Mouse (Mus musculus): ENCODE measurements around the gene Arhgap4. TPM values are rescaled to one million over a fixed set of nuclear protein-coding genes. Genes with fewer than 3 reads are reported as not detected.

Gene Arhgap4
- total RNA-seq, 2 experiments from 2014 or later = 0.59 to 0.89 TPM

GRCm38 (mm10) chrX:73948647-73949046, 27.0 kb upstream of the Arhgap4 start:
- no peak overlapping the region for H3K4me3 ChIP-seq
- no peak overlapping the region for H3K27ac ChIP-seq
- TF ChIP-seq CTCF (IDR thresholded peaks at IDR 0.05) = peak; percentile 79
- peak; percentile 45 for DNase-seq
- intact Hi-C loops (cut with DNase I) = loop anchor here (5.0 kb wide), 1 partner anchor 151 kb away; no protein-coding TSS in a partner anchor

GRCm38 (mm10) chrX:73946896-73947295, 25.2 kb upstream of the Arhgap4 start:
- no peak for TF ChIP-seq CTCF (IDR thresholded peaks at IDR 0.05)
- Histone ChIP-seq H3K4me3 (no peak overlapping the region), H3K27ac (no peak overlapping the region)
- no peak for DNase-seq
- intact Hi-C loops (cut with DNase I) = loop anchor here (5.0 kb wide), 1 partner anchor 150 kb away; no protein-coding TSS in a partner anchor

GRCm38 (mm10) chrX:73942294-73942693, 20.6 kb upstream of the Arhgap4 start:
- no peak overlapping the region for H3K27ac ChIP-seq
- no peak overlapping the region for H3K4me3 ChIP-seq
- DNase-seq = no peak
- intact Hi-C loops (cut with DNase I) = no loop called here
- TF ChIP-seq CTCF (IDR thresholded peaks at IDR 0.05) = no peak

- TF ChIP-seq CTCF (IDR thresholded peaks at IDR 0.05) = no peak
- no peak overlapping the region for H3K27ac ChIP-seq
Measured at GRCm38 (mm10) chrX:73941860-73942259, 20.2 kb upstream of the Arhgap4 start.

GRCm38 (mm10) chrX:73931871-73932270, 10.2 kb upstream of the Arhgap4 start:
- DNase-seq = no peak
- intact Hi-C loops (cut with DNase I) = no loop called here

More at GRCm38 (mm10) chrX:73941860-73942259, 20.2 kb upstream of the Arhgap4 start:
- no peak for DNase-seq
- intact Hi-C loops (cut with DNase I) = no loop called here
- no peak overlapping the region for H3K4me3 ChIP-seq

GRCm38 (mm10) chrX:73930402-73931062, 8.9 kb upstream of the Arhgap4 start, which contains the start of gene Renbp:
TSS of gene Renbp (minus strand) at chrX:73930850.
- intact Hi-C loops (cut with DNase I) = no loop called here
- TF ChIP-seq CTCF (IDR thresholded peaks at IDR 0.05) = no peak; the same call in 1 of the 2 replicates
- peak; percentile 72 for DNase-seq
- peak within 1 kb of the TSS; percentile 53 for H3K27ac ChIP-seq
- peak within 1 kb of the TSS; percentile 61 for H3K4me3 ChIP-seq

More at GRCm38 (mm10) chrX:73931871-73932270, 10.2 kb upstream of the Arhgap4 start:
- no peak overlapping the region for H3K4me3 ChIP-seq
- H3K27ac ChIP-seq = no peak overlapping the region
- TF ChIP-seq CTCF (IDR thresholded peaks at IDR 0.05) = no peak

GRCm38 (mm10) chrX:73922550-73922882, 846 bp upstream of the Arhgap4 start:
- no peak for DNase-seq
- Histone ChIP-seq H3K27ac (peak overlapping the region; percentile 91), H3K4me3 (peak overlapping the region; percentile 85)
- TF ChIP-seq CTCF (IDR thresholded peaks at IDR 0.05) = no peak
- intact Hi-C loops (cut with DNase I) = loop anchor here (5.0 kb wide), 1 partner anchor 40 kb away; no protein-coding TSS in a partner anchor

- intact Hi-C loops (cut with DNase I) = loop anchor here (5.0 kb wide), 1 partner anchor 41 kb away; no protein-coding TSS in a partner anchor
- peak overlapping the region; percentile 91 for H3K27ac ChIP-seq
- no peak for DNase-seq
- TF ChIP-seq CTCF (IDR thresholded peaks at IDR 0.05) = no peak
- H3K4me3 ChIP-seq = peak overlapping the region; percentile 85
Measured at GRCm38 (mm10) chrX:73921285-73921822, 316 bp downstream of the Arhgap4 start.

GRCm38 (mm10) chrX:73918631-73919030, 3.0 kb downstream of the Arhgap4 start:
- intact Hi-C loops (cut with DNase I) = no loop called here
- TF ChIP-seq CTCF (IDR thresholded peaks at IDR 0.05) = no peak
- no peak for DNase-seq
- Histone ChIP-seq H3K4me3 (no peak overlapping the region), H3K27ac (no peak overlapping the region)

- no peak overlapping the region for H3K4me3 ChIP-seq
- no peak overlapping the region for H3K27ac ChIP-seq
- no peak for TF ChIP-seq CTCF (IDR thresholded peaks at IDR 0.05)
- no peak for DNase-seq
- intact Hi-C loops (cut with DNase I) = no loop called here
Measured at GRCm38 (mm10) chrX:73916945-73917344, 4.7 kb downstream of the Arhgap4 start.

GRCm38 (mm10) chrX:73914827-73915703, 6.6 kb downstream of the Arhgap4 start:
- intact Hi-C loops (cut with DNase I) = no loop called here
- DNase-seq = peak; percentile 94
- TF ChIP-seq CTCF (IDR thresholded peaks at IDR 0.05) = peak; percentile 40
- Histone ChIP-seq H3K4me3 (peak overlapping the region; percentile 69), H3K27ac (peak overlapping the region; percentile 90)

GRCm38 (mm10) chrX:73911588-73911987, 10.1 kb downstream of the Arhgap4 start:
- intact Hi-C loops (cut with DNase I) = no loop called here
- H3K4me3 ChIP-seq = no peak overlapping the region
- no peak overlapping the region for H3K27ac ChIP-seq
- no peak for TF ChIP-seq CTCF (IDR thresholded peaks at IDR 0.05)
- no peak for DNase-seq

- intact Hi-C loops (cut with DNase I) = no loop called here
- TF ChIP-seq CTCF (IDR thresholded peaks at IDR 0.05) = no peak
- Histone ChIP-seq H3K27ac (no peak overlapping the region), H3K4me3 (peak overlapping the region; percentile 37)
- no peak for DNase-seq
Measured at GRCm38 (mm10) chrX:73911156-73911555, 10.5 kb downstream of the Arhgap4 start.
